Mouse (Mus musculus): Measurements from ENCODE around the gene Gm47996. TPM values are rescaled to one million over a fixed set of nuclear protein-coding genes. Genes with fewer than 3 reads are reported as not detected.

Gm47996 gene
- polyA plus RNA-seq, 1 experiment from 2014 or later, result 0.50 TPM

- H3K4me1 ChIP-seq, result peaks cover 9% of the 10 kb centered on the region
- H3K36me3 ChIP-seq, result no peaks in the 10 kb centered on the region
- DNase-seq (ENCODE audit: low spot score), result no peak
- no peak overlapping the region for H3K27ac ChIP-seq
- H3K9me3 ChIP-seq (replicated peaks), result no peaks in the 10 kb centered on the region
- 88% methylated on average over 3 of the region's 3 CpGs for WGBS
- no peaks in the 10 kb centered on the region for H3K27me3 ChIP-seq (ENCODE audit: low read depth, poor library complexity, severe bottlenecking)
- H3K4me3 ChIP-seq, result no peak overlapping the region
These were observed 6.5 kb downstream of the Gm47996 start for GRCm38 (mm10) chr1:151216417-151216816.

DNA sequence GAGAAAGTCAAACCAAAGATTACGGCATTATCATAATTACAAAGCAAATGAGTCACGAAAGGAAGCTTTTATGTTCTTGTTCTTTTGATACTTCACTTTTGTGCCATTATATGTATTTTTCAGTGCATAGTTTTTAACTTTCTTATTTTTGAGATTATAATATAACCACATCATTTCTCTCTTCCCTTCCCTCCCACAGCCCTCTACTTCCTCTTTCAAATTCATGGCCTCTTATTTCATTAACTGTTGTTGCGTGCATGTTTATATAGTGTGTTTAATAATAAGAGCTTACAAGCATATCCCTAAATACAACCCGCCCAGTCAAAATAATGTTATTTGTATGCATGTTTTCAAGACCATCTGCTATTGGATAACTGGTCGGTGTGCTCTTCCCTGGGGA, 9.1 kb downstream of the Gm47996 start:
- WGBS, result 95% methylated on average over 5 of the region's 5 CpGs
- H3K4me1 ChIP-seq, result peaks cover 7% of the 10 kb centered on the region

DNA sequence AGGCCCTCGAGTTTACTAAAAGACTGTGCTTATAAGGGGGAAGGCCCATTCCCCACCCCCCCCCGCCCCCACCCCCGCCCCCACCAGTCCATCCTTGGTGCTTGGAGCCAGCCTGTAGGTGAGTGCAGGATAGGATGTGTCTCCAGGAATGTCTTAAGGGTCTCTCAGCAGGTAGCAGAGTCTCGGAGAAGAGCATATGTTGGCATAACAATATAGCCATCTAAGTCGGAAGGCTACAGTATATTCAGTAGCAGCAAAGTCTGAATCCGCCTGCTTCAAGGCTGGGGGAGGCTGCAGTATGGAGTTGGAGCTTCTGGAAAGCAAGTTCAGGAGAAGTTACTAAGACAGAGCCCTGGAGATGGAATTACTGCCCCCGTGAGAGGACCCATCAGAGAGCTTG, 10.2 kb downstream of the Gm47996 start:
- Histone ChIP-seq H3K4me1 (no peaks in the 10 kb centered on the region), H3K27ac (no peak overlapping the region), H3K9me3 (replicated peaks) (no peaks in the 10 kb centered on the region), H3K36me3 (no peaks in the 10 kb centered on the region), H3K27me3 (ENCODE audit: low read depth, poor library complexity, severe bottlenecking) (no peaks in the 10 kb centered on the region), H3K4me3 (no peak overlapping the region)
- DNase-seq (ENCODE audit: low spot score), result peak; percentile 12
- 71% methylated on average over 7 of the region's 7 CpGs for WGBS

More for the DNA sequence above, 9.1 kb downstream of the Gm47996 start:
- H3K27ac ChIP-seq, result no peak overlapping the region
- H3K9me3 ChIP-seq (replicated peaks), result no peaks in the 10 kb centered on the region
- DNase-seq (ENCODE audit: low spot score), result no peak
- H3K27me3 ChIP-seq (ENCODE audit: low read depth, poor library complexity, severe bottlenecking), result no peaks in the 10 kb centered on the region
- H3K36me3 ChIP-seq, result no peaks in the 10 kb centered on the region
- H3K4me3 ChIP-seq, result no peak overlapping the region

- WGBS, result 85% methylated on average over 10 of the region's 10 CpGs
- Histone ChIP-seq H3K27ac (no peak overlapping the region), H3K4me3 (no peak overlapping the region), H3K36me3 (no peaks in the 10 kb centered on the region), H3K4me1 (no peaks in the 10 kb centered on the region), H3K9me3 (replicated peaks) (no peaks in the 10 kb centered on the region), H3K27me3 (ENCODE audit: low read depth, poor library complexity, severe bottlenecking) (no peaks in the 10 kb centered on the region)
- DNase-seq (ENCODE audit: low spot score), result no peak
These were observed 12.8 kb downstream of the Gm47996 start for GRCm38 (mm10) chr1:151222561-151223267.

DNA sequence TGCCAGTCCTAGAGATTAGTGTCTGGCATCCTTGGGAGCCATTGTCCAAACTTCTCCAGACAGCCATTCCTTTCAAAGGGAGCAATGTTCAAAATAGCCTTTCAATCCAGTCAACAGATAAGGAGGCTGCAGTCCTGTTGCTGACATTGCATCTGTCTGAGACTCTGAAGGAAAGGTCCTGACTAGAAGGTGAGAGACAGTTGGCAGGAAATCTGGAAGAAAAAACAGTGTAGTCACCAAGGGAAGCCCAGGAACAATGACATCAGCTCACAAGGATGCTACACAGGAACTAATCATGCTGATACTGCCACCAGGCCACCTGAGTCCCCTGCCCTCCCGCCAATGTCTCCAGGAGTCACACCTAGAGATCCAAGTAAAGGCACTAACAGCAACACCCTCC, 13.4 kb downstream of the Gm47996 start:
- Histone ChIP-seq H3K4me1 (no peaks in the 10 kb centered on the region), H3K4me3 (no peak overlapping the region), H3K27ac (no peak overlapping the region), H3K27me3 (ENCODE audit: low read depth, poor library complexity, severe bottlenecking) (no peaks in the 10 kb centered on the region), H3K36me3 (no peaks in the 10 kb centered on the region), H3K9me3 (replicated peaks) (no peaks in the 10 kb centered on the region)
- no peak for DNase-seq (ENCODE audit: low spot score)
- 61% methylated on average over 1 of the region's 1 CpGs for WGBS

GRCm38 (mm10) chr1:151224536-151224935, 14.6 kb downstream of the Gm47996 start:
- 87% methylated on average over 1 of the region's 1 CpGs for WGBS
- no peak for DNase-seq (ENCODE audit: low spot score)
- H3K27ac ChIP-seq, result no peak overlapping the region
- H3K36me3 ChIP-seq, result no peaks in the 10 kb centered on the region
- H3K9me3 ChIP-seq (replicated peaks), result no peaks in the 10 kb centered on the region
- H3K27me3 ChIP-seq (ENCODE audit: low read depth, poor library complexity, severe bottlenecking), result no peaks in the 10 kb centered on the region
- no peaks in the 10 kb centered on the region for H3K4me1 ChIP-seq
- H3K4me3 ChIP-seq, result no peak overlapping the region

DNA sequence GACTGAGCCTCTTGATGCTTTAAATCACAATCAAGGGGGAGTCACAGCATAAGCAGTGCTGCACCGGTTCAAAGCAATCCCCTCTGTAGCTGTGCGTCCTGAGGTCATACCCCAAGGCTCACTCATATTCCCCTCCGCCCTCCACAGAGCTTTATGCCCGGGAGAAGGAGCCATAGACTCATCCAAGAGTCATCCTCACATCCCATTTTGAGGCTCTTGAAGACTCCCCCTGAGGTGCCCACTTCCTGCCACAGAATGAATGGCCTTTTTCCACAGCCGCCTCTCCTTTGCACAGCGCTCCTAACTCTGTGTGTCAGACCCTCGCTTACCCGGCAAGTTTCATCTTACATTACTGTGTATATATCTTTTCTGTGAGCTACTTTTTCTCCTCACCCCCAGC, 17.6 kb downstream of the Gm47996 start:
- no peaks in the 10 kb centered on the region for H3K36me3 ChIP-seq
- no peak for DNase-seq (ENCODE audit: low spot score)
- no peak overlapping the region for H3K27ac ChIP-seq
- H3K4me1 ChIP-seq, result no peaks in the 10 kb centered on the region
- WGBS, result 81% methylated on average over 8 of the region's 8 CpGs
- H3K9me3 ChIP-seq (replicated peaks), result no peaks in the 10 kb centered on the region
- H3K27me3 ChIP-seq (ENCODE audit: low read depth, poor library complexity, severe bottlenecking), result no peaks in the 10 kb centered on the region
- H3K4me3 ChIP-seq, result no peak overlapping the region

- Histone ChIP-seq H3K36me3 (no peaks in the 10 kb centered on the region), H3K27ac (no peak overlapping the region), H3K4me3 (no peak overlapping the region), H3K9me3 (replicated peaks) (no peaks in the 10 kb centered on the region), H3K27me3 (ENCODE audit: low read depth, poor library complexity, severe bottlenecking) (no peaks in the 10 kb centered on the region), H3K4me1 (no peaks in the 10 kb centered on the region)
- DNase-seq (ENCODE audit: low spot score), result no peak
- WGBS, result 79% methylated on average over 1 of the region's 1 CpGs
These were observed 18.5 kb downstream of the Gm47996 start for GRCm38 (mm10) chr1:151228320-151228989.

GRCm38 (mm10) chr1:151232346-151232745, 22.4 kb downstream of the Gm47996 start:
- H3K9me3 ChIP-seq (replicated peaks), result no peaks in the 10 kb centered on the region
- H3K27ac ChIP-seq, result no peak overlapping the region
- no peak for DNase-seq (ENCODE audit: low spot score)
- H3K4me1 ChIP-seq, result no peaks in the 10 kb centered on the region
- no peaks in the 10 kb centered on the region for H3K36me3 ChIP-seq
- no peaks in the 10 kb centered on the region for H3K27me3 ChIP-seq (ENCODE audit: low read depth, poor library complexity, severe bottlenecking)
- 83% methylated on average over 3 of the region's 3 CpGs for WGBS
- H3K4me3 ChIP-seq, result no peak overlapping the region

DNA sequence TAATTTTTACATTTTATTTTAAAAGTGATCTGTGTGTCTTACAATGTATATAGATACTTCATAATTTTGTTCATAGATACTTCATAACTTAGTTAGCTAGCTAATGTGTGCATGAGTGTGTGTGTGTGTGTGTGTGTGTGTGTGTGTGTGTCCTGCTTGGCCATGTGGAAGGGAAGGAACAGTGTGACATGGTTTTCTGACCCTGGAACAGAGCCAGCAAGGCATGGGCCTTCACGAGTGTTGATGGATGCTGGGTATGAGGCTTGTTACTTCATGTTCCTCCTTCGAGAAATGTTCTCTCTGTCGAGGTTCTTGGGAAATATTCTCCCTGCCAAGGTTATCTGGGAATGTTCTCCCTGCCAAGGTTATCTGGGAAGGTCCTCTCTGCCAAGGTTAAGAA, 23.8 kb downstream of the Gm47996 start:
- no peaks in the 10 kb centered on the region for H3K36me3 ChIP-seq
- no peak for DNase-seq (ENCODE audit: low spot score)
- no peak overlapping the region for H3K4me3 ChIP-seq
- no peak overlapping the region for H3K27ac ChIP-seq
- H3K27me3 ChIP-seq (ENCODE audit: low read depth, poor library complexity, severe bottlenecking), result no peaks in the 10 kb centered on the region
- 89% methylated on average over 3 of the region's 3 CpGs for WGBS
- no peaks in the 10 kb centered on the region for H3K4me1 ChIP-seq
- no peaks in the 10 kb centered on the region for H3K9me3 ChIP-seq (replicated peaks)

DNA sequence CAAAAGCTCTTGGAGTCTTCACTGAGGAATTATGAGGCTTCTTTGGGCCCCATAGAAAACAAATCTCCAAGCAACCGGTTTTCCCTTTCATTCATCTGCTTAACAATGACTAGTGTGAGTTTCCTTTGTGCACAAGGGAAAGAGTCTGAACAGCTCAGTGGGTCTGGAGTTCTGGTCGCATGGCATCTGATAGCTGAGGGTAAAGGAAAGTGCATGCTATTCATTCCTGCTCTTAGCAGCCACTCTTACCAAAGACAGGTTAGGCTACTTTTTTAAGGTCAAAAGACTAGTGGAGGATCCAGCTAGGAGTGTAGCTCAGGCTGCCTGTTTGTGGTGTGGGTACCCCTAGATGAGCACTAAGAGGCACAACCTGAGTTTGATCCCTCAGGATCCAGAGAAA, 25.6 kb downstream of the Gm47996 start:
- H3K27ac ChIP-seq, result no peak overlapping the region
- no peaks in the 10 kb centered on the region for H3K27me3 ChIP-seq (ENCODE audit: low read depth, poor library complexity, severe bottlenecking)
- DNase-seq (ENCODE audit: low spot score), result no peak
- H3K4me3 ChIP-seq, result no peak overlapping the region
- H3K9me3 ChIP-seq (replicated peaks), result no peaks in the 10 kb centered on the region
- no peaks in the 10 kb centered on the region for H3K4me1 ChIP-seq
- 64% methylated on average over 2 of the region's 2 CpGs for WGBS
- H3K36me3 ChIP-seq, result no peaks in the 10 kb centered on the region

- no peak for DNase-seq (ENCODE audit: low spot score)
- H3K9me3 ChIP-seq (replicated peaks), result no peaks in the 10 kb centered on the region
- no peak overlapping the region for H3K27ac ChIP-seq
- no peaks in the 10 kb centered on the region for H3K36me3 ChIP-seq
- no peaks in the 10 kb centered on the region for H3K4me1 ChIP-seq
- no peaks in the 10 kb centered on the region for H3K27me3 ChIP-seq (ENCODE audit: low read depth, poor library complexity, severe bottlenecking)
- 80% methylated on average over 13 of the region's 13 CpGs for WGBS
- no peak overlapping the region for H3K4me3 ChIP-seq
These were observed 26.4 kb downstream of the Gm47996 start for GRCm38 (mm10) chr1:151236141-151236930.

- no peak for DNase-seq (ENCODE audit: low spot score)
- H3K4me1 ChIP-seq, result no peaks in the 10 kb centered on the region
- H3K4me3 ChIP-seq, result no peak overlapping the region
- H3K27ac ChIP-seq, result no peak overlapping the region
- H3K27me3 ChIP-seq (ENCODE audit: low read depth, poor library complexity, severe bottlenecking), result no peaks in the 10 kb centered on the region
- no peaks in the 10 kb centered on the region for H3K9me3 ChIP-seq (replicated peaks)
- WGBS, result 78% methylated on average over 3 of the region's 3 CpGs
- H3K36me3 ChIP-seq, result no peaks in the 10 kb centered on the region
These were observed 27.8 kb downstream of the Gm47996 start for GRCm38 (mm10) chr1:151237780-151238179.
